Mouse (Mus musculus): ENCODE results near the gene Hoxc4. TPM values are rescaled to one million over a fixed set of nuclear protein-coding genes. Genes with fewer than 3 reads are reported as not detected.

Hoxc4 gene
- total RNA-seq, 2 experiments from 2014 or later: not detected

DNA sequence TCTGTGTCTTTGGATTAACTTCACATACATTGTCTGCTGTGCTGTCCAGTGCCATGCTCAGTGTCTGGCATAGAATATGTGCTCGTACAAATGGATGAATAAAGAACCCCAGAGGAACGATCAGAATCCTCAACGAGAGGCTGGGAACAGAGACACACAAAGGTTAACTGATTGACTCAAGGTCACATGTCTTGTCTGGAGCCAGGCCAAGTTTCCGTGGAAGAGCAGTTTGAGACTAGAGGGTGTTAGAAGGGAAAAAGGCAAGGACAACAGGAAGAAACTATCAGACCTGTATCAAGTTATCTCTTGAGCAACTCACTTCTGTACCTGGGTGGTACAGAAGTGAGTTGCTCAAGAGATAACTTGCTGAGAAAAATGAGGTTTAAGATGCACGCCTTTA lies 52.5 kb downstream of the Hoxc4 start:
- ATAC-seq (replicated peaks; ENCODE audit: poor library complexity, severe bottlenecking): no peak

DNA sequence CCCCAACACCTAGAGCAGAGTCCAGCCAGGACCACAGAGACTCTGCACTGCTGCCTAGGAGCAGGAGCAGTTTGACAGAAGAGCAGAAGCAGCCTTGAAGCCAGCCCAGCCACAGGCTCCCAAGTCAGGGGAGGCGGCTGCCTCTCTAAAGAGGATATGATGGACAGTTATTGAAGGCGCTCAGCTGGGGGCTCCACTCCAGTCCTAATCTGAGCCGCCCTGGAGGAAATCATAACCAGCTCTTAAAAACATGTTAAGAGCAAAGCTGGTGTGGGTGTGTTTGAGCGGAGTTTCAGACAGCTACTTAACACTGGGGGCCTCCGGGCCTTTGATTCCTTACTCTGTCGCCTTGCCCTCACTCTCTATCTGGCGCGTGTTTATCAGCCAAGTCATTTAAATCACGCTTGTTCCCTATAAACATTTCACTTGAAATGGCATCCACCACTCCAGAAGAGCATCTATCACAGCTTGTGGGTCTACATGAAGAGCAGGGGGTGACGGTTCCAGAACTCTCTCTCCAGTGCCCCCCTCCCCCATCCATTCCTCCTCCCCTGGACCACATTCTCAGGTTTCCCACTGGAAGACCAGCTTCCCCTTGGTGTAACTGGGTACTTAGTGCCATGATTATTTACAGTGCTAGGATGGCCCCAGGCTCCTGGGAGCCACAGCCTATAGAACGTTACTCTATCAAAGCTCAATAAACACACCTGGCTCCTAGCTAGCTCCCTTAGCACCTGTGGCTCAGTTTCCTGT lies 56.1 kb downstream of the Hoxc4 start:
- no peak for ATAC-seq (replicated peaks; ENCODE audit: poor library complexity, severe bottlenecking)

DNA sequence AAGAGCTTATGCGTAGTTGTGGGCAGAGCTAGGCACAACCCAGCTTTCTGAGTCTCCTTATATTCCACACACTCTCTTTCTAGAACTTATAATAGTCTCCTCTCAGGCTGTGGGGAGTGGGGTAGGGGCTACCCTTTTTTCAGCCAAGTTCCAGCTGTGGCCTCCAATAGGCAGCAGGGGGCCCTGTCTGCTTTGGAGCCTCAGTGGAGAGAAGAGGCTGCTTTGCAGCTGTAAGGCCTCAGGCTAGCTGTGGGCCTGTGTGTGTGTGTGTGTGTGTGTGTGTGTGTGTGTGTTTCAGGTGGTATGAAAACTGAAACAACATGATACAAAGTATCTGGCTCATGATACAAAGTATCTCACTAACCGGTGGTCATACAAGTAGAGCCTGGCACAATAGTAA lies 58.9 kb downstream of the Hoxc4 start:
- no peak for ATAC-seq (replicated peaks; ENCODE audit: poor library complexity, severe bottlenecking)

DNA sequence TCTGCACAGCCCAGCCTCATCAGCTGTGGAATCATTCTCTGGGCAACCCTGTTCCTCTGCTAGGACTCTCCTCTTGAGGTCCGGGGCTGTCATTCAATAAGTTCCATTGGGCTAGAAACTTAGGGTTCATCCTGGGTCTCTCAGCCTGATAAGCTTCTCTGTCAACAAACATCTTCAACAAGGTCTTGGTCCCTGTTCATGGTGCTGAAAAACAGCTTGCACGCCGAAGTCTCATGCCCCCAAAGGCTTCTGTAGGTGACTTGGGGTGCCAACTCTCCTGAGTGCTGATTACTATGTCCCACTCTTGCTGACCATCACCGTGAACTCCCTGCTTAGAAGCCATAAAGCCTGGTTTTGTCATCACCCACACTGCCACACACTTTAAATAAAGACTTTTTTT lies 63.9 kb downstream of the Hoxc4 start:
- ATAC-seq (replicated peaks; ENCODE audit: poor library complexity, severe bottlenecking): no peak

DNA sequence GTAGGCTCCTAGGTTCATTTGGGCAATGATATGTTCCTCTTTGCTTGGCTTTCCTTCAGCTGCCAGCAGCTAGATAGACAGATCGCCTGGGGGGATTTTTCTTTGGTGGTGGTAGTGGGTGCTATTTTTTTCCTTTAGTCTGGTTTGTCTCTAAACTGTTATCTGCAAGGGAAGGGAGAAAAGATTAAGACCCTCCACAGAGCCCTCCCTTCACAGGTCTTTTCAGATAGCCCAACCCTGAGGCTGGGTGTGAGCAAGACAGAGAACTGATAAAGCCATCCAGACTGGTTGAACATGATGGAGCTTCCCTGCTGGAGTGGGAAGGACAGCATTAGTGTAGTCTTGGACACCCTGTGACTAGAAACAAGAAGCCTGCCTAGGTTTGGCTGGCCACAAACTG lies 64.9 kb downstream of the Hoxc4 start:
- no peak for ATAC-seq (replicated peaks; ENCODE audit: poor library complexity, severe bottlenecking)

DNA sequence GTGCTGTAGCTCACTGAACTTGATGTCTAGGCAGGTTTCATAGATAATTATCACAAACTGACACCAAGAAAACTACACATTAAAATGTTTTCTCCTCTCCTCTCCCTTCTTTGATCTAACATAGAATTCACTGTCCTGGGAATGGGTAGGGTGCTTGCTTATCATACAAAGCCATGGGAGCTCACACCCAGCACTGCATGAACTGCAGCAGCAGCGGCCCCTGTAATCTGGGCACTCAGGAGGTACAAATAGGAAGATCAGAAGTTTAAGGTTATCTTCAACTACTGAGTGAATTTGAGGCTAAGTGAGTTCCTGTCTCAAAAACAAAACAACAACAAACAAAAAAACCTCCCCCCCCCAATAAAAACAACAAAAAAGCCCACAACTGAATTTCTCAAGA lies 66.2 kb downstream of the Hoxc4 start:
- ATAC-seq (replicated peaks; ENCODE audit: poor library complexity, severe bottlenecking): no peak

GRCm38 (mm10) chr15:103085831-103086671 lies 67.3 kb downstream of the Hoxc4 start:
- no peak for ATAC-seq (replicated peaks; ENCODE audit: poor library complexity, severe bottlenecking)

Other genes starting within 250 kb of the Hoxc4 start
- not detected in 2 replicates for gene Hoxc13, start 97.8 kb upstream of the Hoxc4 start, total RNA-seq (2014; fragmentation: Nextera tagmentation)
- gene Hoxc13, start 97.8 kb upstream of the Hoxc4 start, total RNA-seq (2017): not detected in 2 replicates
- not detected in 2 replicates for gene Hoxc12, start 82.2 kb upstream of the Hoxc4 start, total RNA-seq (2014; fragmentation: Nextera tagmentation)
- gene Hoxc12, start 82.2 kb upstream of the Hoxc4 start, total RNA-seq (2017): not detected in 2 replicates
- not detected in 2 replicates for gene Hoxc11, start 64.5 kb upstream of the Hoxc4 start, total RNA-seq (2014; fragmentation: Nextera tagmentation)
- gene Hoxc11, start 64.5 kb upstream of the Hoxc4 start, total RNA-seq (2017): not detected in 2 replicates
- not detected in 2 replicates for gene Hoxc10, start 52.1 kb upstream of the Hoxc4 start, total RNA-seq (2014; fragmentation: Nextera tagmentation)
- gene Hoxc10, start 52.1 kb upstream of the Hoxc4 start, total RNA-seq (2017): not detected in 2 replicates
- not detected in 2 replicates for gene Hoxc5, start 51.5 kb upstream of the Hoxc4 start, total RNA-seq (2014; fragmentation: Nextera tagmentation)
- not detected in 2 replicates for gene Hoxc5, start 51.5 kb upstream of the Hoxc4 start, total RNA-seq (2017)
- gene Hoxc9, start 42.5 kb upstream of the Hoxc4 start, total RNA-seq (2014; fragmentation: Nextera tagmentation): not detected in 2 replicates
- not detected in 2 replicates for gene Hoxc9, start 42.5 kb upstream of the Hoxc4 start, total RNA-seq (2017)
- not detected in 2 replicates for gene Hoxc8, start 28.3 kb upstream of the Hoxc4 start, total RNA-seq (2014; fragmentation: Nextera tagmentation)
- gene Hoxc8, start 28.3 kb upstream of the Hoxc4 start, total RNA-seq (2017): not detected in 2 replicates
- not detected in 2 replicates for gene Hoxc6, start 20.7 kb upstream of the Hoxc4 start, total RNA-seq (2014; fragmentation: Nextera tagmentation)
- not detected in 2 replicates for gene Hoxc6, start 20.7 kb upstream of the Hoxc4 start, total RNA-seq (2017)
- 3.3 and 4.7 TPM in 2 replicates for gene Smug1, start 148.2 kb downstream of the Hoxc4 start, total RNA-seq (2014; fragmentation: Nextera tagmentation)
- 1.8 and 4.0 TPM in 2 replicates for gene Smug1, start 148.2 kb downstream of the Hoxc4 start, total RNA-seq (2017)
- gene Cbx5, start 220.9 kb downstream of the Hoxc4 start, total RNA-seq (2014; fragmentation: Nextera tagmentation): 105 and 120 TPM in 2 replicates
- 225 and 229 TPM in 2 replicates for gene Cbx5, start 220.9 kb downstream of the Hoxc4 start, total RNA-seq (2017)
- gene Hnrnpa1, start 221.5 kb downstream of the Hoxc4 start, total RNA-seq (2014; fragmentation: Nextera tagmentation): 605 and 693 TPM in 2 replicates
- 956 and 1,234 TPM in 2 replicates for gene Hnrnpa1, start 221.5 kb downstream of the Hoxc4 start, total RNA-seq (2017)
- 159 and 180 TPM in 2 replicates for gene Nfe2, start 239.5 kb downstream of the Hoxc4 start, total RNA-seq (2014; fragmentation: Nextera tagmentation)
- 112 and 174 TPM in 2 replicates for gene Nfe2, start 239.5 kb downstream of the Hoxc4 start, total RNA-seq (2017)